Mouse (Mus musculus): ENCODE results near the gene Usp2.

DNA sequence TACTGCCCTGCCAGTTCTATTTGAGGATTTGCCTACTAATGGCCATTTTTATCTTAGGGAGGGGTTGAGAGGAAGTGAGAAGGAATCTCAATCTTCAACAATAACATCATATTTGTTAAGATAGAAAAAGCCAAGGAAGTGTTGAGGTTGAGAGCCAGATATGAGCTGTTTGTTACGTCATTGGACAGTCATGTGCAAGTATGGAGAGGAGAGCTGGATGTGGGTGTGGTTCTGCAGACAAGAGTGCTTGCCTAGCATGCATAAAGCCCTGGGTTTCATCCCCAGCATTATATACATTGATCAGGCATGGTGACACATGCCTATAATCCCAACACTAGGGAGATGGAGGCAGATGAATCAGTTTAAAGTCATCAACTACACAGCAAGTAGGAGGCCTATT is 12.9 kb upstream of the Usp2 start:
- TF ChIP-seq CTCF (IDR thresholded peaks at IDR 0.05; ENCODE audit: extremely low read depth, insufficient read depth, low read length) (no peak), POLR2A (IDR thresholded peaks at IDR 0.05; ENCODE audit: extremely low read depth, insufficient read depth, low read length) (no peak)
